Mouse (Mus musculus): ENCODE data around the gene Slco1c1. TPM values are rescaled to one million over a fixed set of nuclear protein-coding genes. Genes with fewer than 3 reads are reported as not detected.
"Not testable (repeated sequence)": the region's sequence is repeated elsewhere in the genome, so short reads cannot be mapped to it uniquely, and the experiment has no call there.

The Slco1c1 gene
- polyA plus RNA-seq, 1 experiment from 2014 or later: not detected

DNA sequence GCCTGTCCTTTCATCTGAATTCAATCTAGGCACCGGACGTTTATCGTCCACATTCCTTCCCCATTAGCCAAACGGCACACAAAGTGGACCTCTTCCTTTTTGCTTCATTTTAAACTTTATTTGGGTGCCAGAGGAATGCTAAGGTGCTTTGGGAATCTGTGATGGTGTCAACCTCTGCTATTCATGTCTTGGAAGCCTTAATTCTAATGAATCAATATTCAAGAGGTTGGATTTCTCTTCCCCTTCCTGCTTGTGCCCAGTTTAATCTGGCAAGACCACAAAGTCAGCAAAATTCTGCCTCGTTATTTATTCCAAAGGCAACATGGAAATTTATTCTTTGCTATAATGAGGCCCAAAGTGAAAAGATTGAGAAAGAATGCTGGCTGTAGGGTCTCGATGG is 6.7 kb downstream of the Slco1c1 start:
- Histone ChIP-seq H3K36me3 (no peaks in the 10 kb centered on the region), H3K4me2 (no peak overlapping the region), H3K4me3 (no peak overlapping the region), H3K9me3 (no peaks in the 10 kb centered on the region), H3K4me1 (no peaks in the 10 kb centered on the region), H3K27me3 (no peaks in the 10 kb centered on the region), H3K27ac (no peak overlapping the region), H3K9ac (no peak overlapping the region)
- no peak for ATAC-seq (ENCODE audit: borderline replicate concordance, extremely low read depth, low FRiP score, low TSS enrichment)
- WGBS: 69% methylated on average over 6 of the region's 6 CpGs

- H3K4me3 ChIP-seq: no peak overlapping the region
- no peaks in the 10 kb centered on the region for H3K9me3 ChIP-seq
- no peaks in the 10 kb centered on the region for H3K27me3 ChIP-seq
- no peak overlapping the region for H3K4me2 ChIP-seq
- no peak overlapping the region for H3K27ac ChIP-seq
- H3K4me1 ChIP-seq: no peaks in the 10 kb centered on the region
- no peak for ATAC-seq (ENCODE audit: borderline replicate concordance, extremely low read depth, low FRiP score, low TSS enrichment)
- H3K9ac ChIP-seq: no peak overlapping the region
- 23% methylated on average over 3 of the region's 3 CpGs for WGBS
- no peaks in the 10 kb centered on the region for H3K36me3 ChIP-seq
Observed at GRCm38 (mm10) chr6:141537298-141537697, 13.1 kb downstream of the Slco1c1 start.

DNA sequence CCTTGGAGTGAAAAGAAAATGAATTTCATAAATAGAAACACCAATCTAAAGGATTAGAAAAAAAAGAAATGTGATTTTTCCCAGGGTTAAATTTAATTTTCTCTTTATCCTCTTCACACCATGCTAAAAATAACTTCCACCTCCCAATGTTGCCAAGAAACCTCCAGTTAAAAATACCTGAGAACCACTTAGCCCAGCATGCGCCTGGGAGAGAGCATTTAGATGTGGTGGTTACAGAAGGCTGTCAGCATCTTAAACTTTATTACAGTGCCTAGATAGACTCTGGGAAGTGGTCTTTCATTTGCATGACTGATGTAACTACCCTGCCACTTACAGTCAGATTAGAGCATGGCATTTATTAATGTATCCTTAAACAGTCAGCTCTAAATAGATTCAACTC is 17.0 kb downstream of the Slco1c1 start:
- Histone ChIP-seq H3K9me3 (no peaks in the 10 kb centered on the region), H3K4me2 (no peak overlapping the region), H3K27me3 (no peaks in the 10 kb centered on the region), H3K4me3 (no peak overlapping the region), H3K27ac (no peak overlapping the region), H3K4me1 (no peaks in the 10 kb centered on the region), H3K36me3 (no peaks in the 10 kb centered on the region), H3K9ac (no peak overlapping the region)
- no peak for ATAC-seq (ENCODE audit: borderline replicate concordance, extremely low read depth, low FRiP score, low TSS enrichment)
- 66% methylated on average over 1 of the region's 1 CpGs for WGBS

- Histone ChIP-seq H3K27me3 (no peaks in the 10 kb centered on the region), H3K4me2 (no peak overlapping the region), H3K27ac (no peak overlapping the region), H3K9ac (no peak overlapping the region), H3K36me3 (no peaks in the 10 kb centered on the region), H3K4me3 (no peak overlapping the region), H3K9me3 (no peaks in the 10 kb centered on the region), H3K4me1 (no peaks in the 10 kb centered on the region)
- ATAC-seq (ENCODE audit: borderline replicate concordance, extremely low read depth, low FRiP score, low TSS enrichment): no peak
- WGBS: 62% methylated on average over 7 of the region's 7 CpGs
Observed at GRCm38 (mm10) chr6:141543344-141543743, 19.2 kb downstream of the Slco1c1 start.

DNA sequence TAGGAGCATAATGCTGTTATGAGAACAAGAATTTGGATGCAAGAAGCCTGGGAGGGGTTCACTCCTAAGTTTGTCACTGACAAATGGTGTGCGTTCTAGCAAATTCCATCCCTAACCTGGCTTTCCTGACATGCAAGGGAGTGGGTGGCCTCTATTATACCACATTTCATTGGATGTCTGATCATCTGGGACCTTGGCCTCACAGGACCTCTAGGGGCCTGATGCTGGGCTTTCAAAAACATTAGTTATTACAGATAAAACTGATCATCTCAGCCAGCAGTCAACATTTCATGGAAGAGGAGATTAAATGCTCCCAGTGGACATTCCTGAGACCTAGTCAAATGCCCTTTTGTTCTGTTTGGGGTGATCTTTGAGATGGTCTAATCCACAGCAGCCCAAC is 34.0 kb downstream of the Slco1c1 start:
- H3K4me2 ChIP-seq: no peak overlapping the region
- H3K36me3 ChIP-seq: no peaks in the 10 kb centered on the region
- H3K27me3 ChIP-seq: no peaks in the 10 kb centered on the region
- H3K27ac ChIP-seq: no peak overlapping the region
- no peak overlapping the region for H3K9ac ChIP-seq
- H3K9me3 ChIP-seq: no peaks in the 10 kb centered on the region
- 86% methylated on average over 1 of the region's 1 CpGs for WGBS
- no peak overlapping the region for H3K4me3 ChIP-seq
- no peak for ATAC-seq (ENCODE audit: borderline replicate concordance, extremely low read depth, low FRiP score, low TSS enrichment)
- H3K4me1 ChIP-seq: no peaks in the 10 kb centered on the region

GRCm38 (mm10) chr6:141567366-141567765 is 43.2 kb downstream of the Slco1c1 start:
- WGBS: 78% methylated on average over 2 of the region's 2 CpGs
- no peak overlapping the region for H3K4me2 ChIP-seq
- H3K4me1 ChIP-seq: no peaks in the 10 kb centered on the region
- H3K9ac ChIP-seq: no peak overlapping the region
- no peaks in the 10 kb centered on the region for H3K36me3 ChIP-seq
- H3K4me3 ChIP-seq: no peak overlapping the region
- H3K27me3 ChIP-seq: no peaks in the 10 kb centered on the region
- no peaks in the 10 kb centered on the region for H3K9me3 ChIP-seq
- H3K27ac ChIP-seq: no peak overlapping the region
- ATAC-seq (ENCODE audit: borderline replicate concordance, extremely low read depth, low FRiP score, low TSS enrichment): no peak

DNA sequence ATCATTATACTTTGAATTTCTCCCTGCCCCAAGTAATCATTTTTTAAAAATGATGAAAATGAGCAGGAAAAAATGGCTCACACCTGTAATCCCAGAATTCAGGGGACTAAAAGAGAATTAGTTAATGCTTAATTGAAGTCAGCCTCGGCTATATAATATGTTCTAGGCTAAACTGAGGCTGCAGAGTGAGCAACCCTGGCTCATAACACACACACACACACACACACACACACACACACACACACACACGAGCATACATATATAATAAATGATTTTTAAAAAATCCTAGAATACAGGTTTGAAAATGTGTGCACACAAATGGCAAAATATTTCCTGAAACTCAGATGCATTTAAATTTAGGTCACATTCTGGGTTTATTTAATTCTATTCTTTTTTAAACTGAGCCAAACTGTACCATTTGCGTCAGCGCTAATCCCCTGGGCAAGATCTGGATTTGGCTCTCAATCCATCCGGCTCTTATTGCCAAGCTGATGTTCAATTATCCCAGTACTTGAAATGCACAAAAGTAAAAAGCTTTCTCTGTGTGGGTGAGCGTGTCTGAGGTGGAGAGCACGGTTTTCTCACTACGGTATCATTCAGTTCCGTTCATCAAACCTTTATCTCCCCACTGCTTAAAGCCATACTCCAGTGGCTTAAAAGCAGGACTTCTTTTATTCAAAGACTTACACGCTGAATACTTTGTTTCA is 43.8 kb downstream of the Slco1c1 start:
- Histone ChIP-seq H3K27me3 (no peaks in the 10 kb centered on the region), H3K4me3 (no peak overlapping the region), H3K27ac (no peak overlapping the region), H3K36me3 (no peaks in the 10 kb centered on the region), H3K9me3 (no peaks in the 10 kb centered on the region), H3K4me1 (no peaks in the 10 kb centered on the region), H3K9ac (no peak overlapping the region), H3K4me2 (no peak overlapping the region)
- no peak for ATAC-seq (ENCODE audit: borderline replicate concordance, extremely low read depth, low FRiP score, low TSS enrichment)
- WGBS: 75% methylated on average over 10 of the region's 10 CpGs

GRCm38 (mm10) chr6:141568559-141568946 is 44.4 kb downstream of the Slco1c1 start:
- H3K27me3 ChIP-seq: no peaks in the 10 kb centered on the region
- no peaks in the 10 kb centered on the region for H3K9me3 ChIP-seq
- H3K4me3 ChIP-seq: no peak overlapping the region
- H3K4me2 ChIP-seq: no peak overlapping the region
- H3K36me3 ChIP-seq: no peaks in the 10 kb centered on the region
- H3K27ac ChIP-seq: no peak overlapping the region
- H3K4me1 ChIP-seq: no peaks in the 10 kb centered on the region
- ATAC-seq (ENCODE audit: borderline replicate concordance, extremely low read depth, low FRiP score, low TSS enrichment): no peak
- 53% methylated on average over 3 of the region's 3 CpGs for WGBS
- no peak overlapping the region for H3K9ac ChIP-seq

DNA sequence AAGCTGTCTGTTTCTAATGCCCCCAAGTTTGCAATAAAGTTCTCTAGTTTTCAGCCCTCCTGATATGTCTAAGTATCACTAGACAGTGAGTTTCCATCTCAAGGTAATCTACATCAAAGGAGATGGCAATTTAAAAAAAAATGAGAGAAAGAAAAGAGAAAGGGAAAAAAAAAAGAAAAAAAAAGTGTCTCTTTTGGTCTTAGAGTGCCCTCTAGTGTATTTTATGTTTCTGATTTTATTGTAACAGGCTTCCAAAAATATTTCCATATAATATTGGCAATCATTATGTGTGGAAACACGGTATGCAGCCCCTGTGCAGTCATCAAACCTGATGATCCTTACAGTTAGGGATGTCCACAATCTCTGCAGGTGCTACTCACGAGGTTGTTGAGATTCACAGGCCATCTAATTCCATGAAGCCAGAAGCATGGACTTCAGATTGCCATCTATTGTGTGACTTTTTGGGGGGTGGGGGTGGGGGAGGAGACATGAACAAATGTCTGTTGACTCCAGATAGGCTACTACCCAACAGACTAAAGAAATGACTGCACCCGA is 52.6 kb downstream of the Slco1c1 start:
- H3K36me3 ChIP-seq: no peaks in the 10 kb centered on the region
- H3K4me2 ChIP-seq: no peak overlapping the region
- no peaks in the 10 kb centered on the region for H3K27me3 ChIP-seq
- WGBS: 30% methylated on average over 3 of the region's 3 CpGs
- H3K4me3 ChIP-seq: no peak overlapping the region
- H3K9me3 ChIP-seq: no peaks in the 10 kb centered on the region
- no peak for ATAC-seq (ENCODE audit: borderline replicate concordance, extremely low read depth, low FRiP score, low TSS enrichment)
- H3K9ac ChIP-seq: no peak overlapping the region
- H3K4me1 ChIP-seq: no peaks in the 10 kb centered on the region
- no peak overlapping the region for H3K27ac ChIP-seq

GRCm38 (mm10) chr6:141584791-141585403 is 60.7 kb downstream of the Slco1c1 start:
- Histone ChIP-seq H3K4me3 (no peak overlapping the region), H3K27ac (no peak overlapping the region), H3K9me3 (no peaks in the 10 kb centered on the region), H3K9ac (no peak overlapping the region), H3K36me3 (no peaks in the 10 kb centered on the region), H3K27me3 (no peaks in the 10 kb centered on the region), H3K4me1 (no peaks in the 10 kb centered on the region), H3K4me2 (no peak overlapping the region)
- 76% methylated on average over 1 of the region's 1 CpGs for WGBS
- ATAC-seq (ENCODE audit: borderline replicate concordance, extremely low read depth, low FRiP score, low TSS enrichment): no peak

- Histone ChIP-seq H3K27me3 (no peaks in the 10 kb centered on the region), H3K27ac (no peak overlapping the region), H3K4me3 (no peak overlapping the region), H3K4me1 (no peaks in the 10 kb centered on the region), H3K36me3 (no peaks in the 10 kb centered on the region), H3K9ac (no peak overlapping the region), H3K4me2 (no peak overlapping the region), H3K9me3 (no peaks in the 10 kb centered on the region)
- no peak for ATAC-seq (ENCODE audit: borderline replicate concordance, extremely low read depth, low FRiP score, low TSS enrichment)
- whole genome bisulfite sequencing: 50% methylated on average over 1 of the region's 1 CpGs
Observed at GRCm38 (mm10) chr6:141590002-141590401, 65.8 kb downstream of the Slco1c1 start.

DNA sequence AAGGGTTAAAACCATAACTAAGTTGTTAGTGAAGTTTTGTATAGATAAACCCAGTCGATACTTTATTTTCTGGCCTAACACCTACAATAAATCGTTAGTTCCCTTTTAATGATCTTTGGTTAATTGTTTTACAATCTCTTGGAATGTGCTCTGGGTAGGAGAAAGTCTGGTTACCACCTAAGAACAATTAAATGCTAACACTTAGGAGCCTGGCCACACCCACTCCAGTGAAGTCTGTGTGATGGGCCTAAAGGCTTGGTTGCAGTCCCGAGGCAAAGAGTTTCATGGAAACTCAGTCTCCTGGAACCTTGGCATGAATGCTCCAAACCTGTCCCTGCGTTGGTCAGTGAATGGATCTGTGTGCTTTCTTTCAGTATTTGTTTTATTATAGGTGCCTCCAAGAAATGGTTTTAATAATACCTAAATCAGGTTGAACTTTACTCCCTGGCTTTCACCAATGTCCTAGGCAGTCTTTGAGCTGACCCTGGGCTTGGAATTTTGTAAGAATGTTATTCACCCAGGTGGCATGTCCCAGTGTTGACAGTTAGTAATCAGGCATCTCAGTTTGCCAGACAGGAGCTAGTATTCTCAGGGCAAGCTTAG is 66.5 kb downstream of the Slco1c1 start:
- not testable (repeated sequence) for H3K36me3 ChIP-seq; H3K4me3 ChIP-seq; H3K9me3 ChIP-seq; ATAC-seq (ENCODE audit: borderline replicate concordance, extremely low read depth, low FRiP score, low TSS enrichment); H3K27ac ChIP-seq; H3K27me3 ChIP-seq; H3K4me2 ChIP-seq; H3K4me1 ChIP-seq; H3K9ac ChIP-seq
- 42% methylated on average over 4 of the region's 4 CpGs for WGBS

Data from lung, embryonic 15.5 days (tissue).